Mouse (Mus musculus) neural tube, embryonic 14.5 days (tissue): ENCODE data around the gene Rhebl1. TPM values are rescaled to one million over a fixed set of nuclear protein-coding genes. Genes with fewer than 3 reads are reported as not detected.

ENCODE experiments used
- ATAC-seq: fragments of 200-750 bp; cut with Nextera tagmentation; 2 replicates; pipeline ENCODE4 v1.8.0; 2017; ENCODE audit warnings: low read depth, mild to moderate bottlenecking, moderate TSS enrichment, moderate library complexity
- H3K27ac ChIP-seq: fragments of 300-500 bp; sonication (generic); 2 replicates; pipeline ENCODE4 v1.5.1; 2014; ENCODE audit warnings: low read depth, mild to moderate bottlenecking, control low read depth, low read length, moderate library complexity, mixed read lengths
- H3K27me3 ChIP-seq: fragments of 300-500 bp; sonication (generic); 2 replicates; pipeline ENCODE4 v1.6.1; 2014; ENCODE audit warnings: low read length; ENCODE audit not compliant: control insufficient read depth, insufficient read depth
- H3K36me3 ChIP-seq: fragments of 300-500 bp; sonication (generic); 2 replicates; pipeline ENCODE4 v1.6.1; 2014; ENCODE audit warnings: low read length, mixed read lengths; ENCODE audit not compliant: control insufficient read depth, insufficient read depth
- H3K4me1 ChIP-seq: fragments of 300-500 bp; sonication (generic); 2 replicates; pipeline ENCODE4 v1.6.1; 2014; ENCODE audit warnings: low read length; ENCODE audit not compliant: control insufficient read depth, insufficient read depth
- H3K4me2 ChIP-seq: fragments of 300-500 bp; sonication (generic); 2 replicates; pipeline ENCODE4 v1.6.1; 2014; ENCODE audit warnings: mild to moderate bottlenecking, low read depth, low read length, control low read depth
- H3K4me3 ChIP-seq: fragments of 300-500 bp; sonication (generic); 2 replicates; pipeline ENCODE4 v1.5.1; 2014; ENCODE audit warnings: low read depth, low read length, control low read depth, mixed read lengths
- H3K9ac ChIP-seq: fragments of 300-500 bp; sonication (generic); replicated peaks from 2 replicates; pipeline ENCODE4 v1.6.1; 2014; ENCODE audit warnings: low read depth, mild to moderate bottlenecking, control low read depth, low read length, mixed read lengths
- H3K9me3 ChIP-seq: fragments of 300-500 bp; sonication (generic); 2 replicates; pipeline ENCODE4 v1.6.1; 2016; ENCODE audit warnings: low read length; ENCODE audit not compliant: control insufficient read depth
- WGBS: fragments of 180-500 bp; shearing (Covaris S2); extraction: QIAGEN DNeasy Blood & Tissue Kit; methylation state at CpG from one replicate; pipeline ENCODE4 v1.1.7; 2014; 5-methylcytosine and 5-hydroxymethylcytosine counted together
- polyA plus RNA-seq: library from polyadenylated mRNA; unstranded; fragments of >200 nt; fragmentation: Nextera tagmentation; extraction: Ambion mirVana; gene quantifications from 2 replicates; pipeline ENCODE4 v1.2.1, GENCODE M21; 2014

Gene Rhebl1
- polyA plus RNA-seq, 1 experiment from 2014 or later = 21.3 TPM

DNA sequence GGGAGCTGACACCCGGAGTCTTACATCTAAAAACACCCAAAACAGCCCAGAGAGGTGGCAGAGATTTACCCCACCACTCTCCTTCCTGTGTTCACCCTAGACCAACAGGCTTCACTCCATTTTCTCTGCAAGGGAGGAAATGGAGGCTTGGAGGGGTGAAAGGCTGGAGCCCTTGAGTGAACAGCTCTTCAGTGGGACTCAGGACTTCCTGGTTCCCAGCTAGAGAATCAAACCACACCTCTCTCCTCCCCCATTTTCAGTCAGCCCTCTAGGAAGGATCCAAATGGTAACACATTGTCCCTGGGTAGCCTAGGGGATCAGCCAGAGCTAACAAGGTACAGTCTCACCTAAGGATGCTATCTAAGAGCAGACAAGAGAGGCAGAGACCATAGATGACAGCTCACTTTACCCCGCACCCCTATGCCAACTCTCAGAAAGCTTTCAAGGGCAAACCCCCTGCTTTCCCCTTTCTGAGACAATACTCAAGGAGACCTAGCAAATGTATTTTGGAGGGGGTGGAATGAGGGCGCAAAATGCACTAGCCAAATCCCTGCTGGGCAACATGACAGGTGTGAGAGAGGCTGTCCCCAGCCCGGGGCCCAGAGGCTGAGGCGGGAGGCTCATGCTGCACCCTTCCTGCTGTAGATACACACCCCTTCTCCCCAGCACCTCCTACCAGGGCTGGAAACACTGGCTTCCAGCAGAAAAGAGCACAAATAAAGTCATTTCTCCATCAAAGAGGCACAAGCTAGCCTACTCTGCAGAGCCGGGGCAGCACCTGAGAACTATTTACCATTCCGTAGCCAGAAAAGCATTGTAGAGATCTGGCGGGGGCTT is 24.8 kb downstream of the Rhebl1 start:
- 15% methylated on average over 8 of the region's 8 CpGs for WGBS
- no peak overlapping the region for H3K27ac ChIP-seq
- H3K9ac ChIP-seq = peak overlapping the region; percentile 80
- peak overlapping the region; percentile 99 for H3K4me3 ChIP-seq
- peak overlapping the region; percentile 100 for H3K4me2 ChIP-seq
- peaks cover 35% of the 10 kb centered on the region for H3K4me1 ChIP-seq
- H3K27me3 ChIP-seq = peaks cover 3% of the 10 kb centered on the region; the same call in 1 of the 2 replicates
- no peak for ATAC-seq
- H3K9me3 ChIP-seq = no peaks in the 10 kb centered on the region
- H3K36me3 ChIP-seq = peaks cover 18% of the 10 kb centered on the region

DNA sequence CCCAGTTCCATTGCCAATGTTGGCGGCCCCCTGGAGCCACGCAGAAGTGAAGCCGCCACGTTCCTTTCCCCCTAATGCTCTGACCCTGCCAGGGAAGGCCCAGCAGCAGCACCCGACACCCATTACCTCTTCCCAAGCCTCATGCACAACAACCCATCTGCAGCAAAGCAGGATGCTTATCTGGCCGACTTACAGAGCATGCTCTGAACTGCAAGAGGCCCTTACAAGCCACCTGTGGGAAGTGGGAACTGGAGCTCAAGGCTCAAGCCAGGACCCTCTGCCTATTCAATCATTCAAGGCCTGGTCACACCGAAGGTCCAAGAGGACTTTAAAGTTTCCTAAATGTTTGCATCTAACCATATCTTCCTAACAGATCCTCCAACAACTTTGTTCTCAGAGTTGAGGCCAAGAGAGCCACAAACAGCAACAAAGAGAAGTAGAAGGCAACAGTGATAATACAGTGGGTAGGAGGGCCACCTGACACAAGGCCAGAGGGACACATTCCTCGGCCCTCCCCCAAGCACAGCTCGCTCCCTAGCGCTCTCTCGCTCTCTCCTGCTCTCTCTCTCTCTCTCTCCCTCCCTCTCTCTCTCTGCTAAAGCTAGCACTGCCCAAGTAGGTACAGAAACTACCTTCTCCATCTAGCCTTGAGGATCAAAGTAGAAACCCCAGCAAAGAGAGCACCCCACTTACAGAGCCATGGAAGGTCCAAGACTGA is 25.8 kb downstream of the Rhebl1 start:
- ATAC-seq = no peak
- WGBS = 42% methylated on average over 11 of the region's 11 CpGs
- H3K9ac ChIP-seq = 0 out of 2 replicates have a peak overlapping the region, but pooled peaks have one; percentile 32
- H3K27ac ChIP-seq = no peak overlapping the region
- H3K4me1 ChIP-seq = peaks cover 35% of the 10 kb centered on the region
- peak overlapping the region; percentile 99 for H3K4me3 ChIP-seq
- peaks cover 29% of the 10 kb centered on the region for H3K36me3 ChIP-seq
- H3K9me3 ChIP-seq = no peaks in the 10 kb centered on the region
- peaks cover 3% of the 10 kb centered on the region; the same call in 1 of the 2 replicates for H3K27me3 ChIP-seq
- peak overlapping the region; percentile 100 for H3K4me2 ChIP-seq

DNA sequence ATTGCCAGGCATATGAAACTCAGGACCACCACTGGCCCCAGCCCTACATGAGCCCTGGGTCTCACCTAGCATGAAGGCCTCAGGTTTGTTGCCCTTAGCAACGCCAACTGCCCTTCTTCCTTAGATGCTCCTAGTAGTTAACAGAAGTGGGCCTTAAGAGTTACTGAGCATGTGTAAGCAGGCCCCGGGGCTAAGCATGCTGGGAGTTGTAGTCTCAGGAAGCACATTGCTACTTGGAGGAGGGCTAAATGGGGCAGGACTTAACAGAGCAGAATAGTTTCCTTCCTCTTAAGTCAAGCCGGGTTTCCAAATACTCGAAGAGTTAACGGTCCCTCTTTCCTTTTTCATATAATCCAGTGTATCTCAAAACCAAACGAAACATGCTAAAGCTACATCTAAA is 27.0 kb downstream of the Rhebl1 start:
- H3K4me3 ChIP-seq = no peak overlapping the region
- 71% methylated on average over 6 of the region's 6 CpGs for WGBS
- no peaks in the 10 kb centered on the region for H3K9me3 ChIP-seq
- peaks cover 32% of the 10 kb centered on the region for H3K4me1 ChIP-seq
- H3K9ac ChIP-seq = no peak overlapping the region
- H3K27me3 ChIP-seq = peaks cover 3% of the 10 kb centered on the region; the same call in 1 of the 2 replicates
- H3K4me2 ChIP-seq = peak overlapping the region; percentile 100; the same call in 1 of the 2 replicates
- no peak overlapping the region for H3K27ac ChIP-seq
- no peak for ATAC-seq
- peaks cover 37% of the 10 kb centered on the region for H3K36me3 ChIP-seq

DNA sequence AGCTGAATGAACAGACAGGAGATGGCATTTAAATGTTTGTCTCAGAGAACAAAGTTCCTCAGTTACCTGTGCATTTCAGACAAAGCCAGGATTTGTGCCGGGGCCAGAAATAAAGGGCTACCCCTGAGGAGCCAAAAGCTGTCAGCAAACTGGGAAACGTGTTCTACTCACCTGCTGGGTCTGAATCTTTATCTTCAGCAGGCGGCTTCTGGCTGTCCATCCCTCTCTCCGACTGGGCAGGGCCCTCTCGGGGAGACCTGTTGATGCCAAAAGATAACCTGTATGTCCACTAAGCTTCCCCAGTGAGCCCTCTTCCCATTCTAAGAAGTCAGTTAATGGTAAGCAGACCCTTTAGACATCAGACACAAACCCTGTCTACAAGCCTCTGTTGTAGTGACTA is 27.8 kb downstream of the Rhebl1 start:
- Histone ChIP-seq H3K27ac (no peak overlapping the region), H3K4me3 (no peak overlapping the region), H3K9me3 (no peaks in the 10 kb centered on the region), H3K4me2 (no peak overlapping the region), H3K4me1 (peaks cover 32% of the 10 kb centered on the region), H3K9ac (no peak overlapping the region), H3K27me3 (peaks cover under 1% of the 10 kb centered on the region; the same call in 1 of the 2 replicates), H3K36me3 (peaks cover 45% of the 10 kb centered on the region)
- WGBS = 91% methylated on average over 5 of the region's 5 CpGs
- ATAC-seq = no peak

DNA sequence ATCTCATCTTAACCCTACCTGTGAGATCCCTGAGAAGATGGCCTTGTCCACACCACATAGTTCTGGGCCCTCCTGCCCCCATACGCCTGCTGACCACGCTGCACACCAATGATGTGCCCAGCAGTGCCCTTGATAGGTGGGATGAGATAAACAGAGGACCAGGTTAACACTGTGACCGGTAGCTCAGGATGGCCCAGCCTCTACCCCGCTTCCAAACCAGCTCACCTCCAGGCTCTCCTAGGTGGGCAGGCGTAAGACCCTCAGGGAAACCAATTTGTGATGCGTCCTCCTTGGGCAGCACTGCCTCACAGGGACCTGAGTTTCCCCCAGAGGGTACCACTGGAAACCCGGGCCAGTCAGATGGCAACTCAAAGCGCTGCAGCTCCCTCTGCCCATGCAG is 28.6 kb downstream of the Rhebl1 start:
- Histone ChIP-seq H3K4me3 (no peak overlapping the region), H3K27ac (no peak overlapping the region), H3K4me1 (peaks cover 32% of the 10 kb centered on the region), H3K27me3 (no peaks in the 10 kb centered on the region), H3K36me3 (peaks cover 53% of the 10 kb centered on the region), H3K9ac (no peak overlapping the region), H3K9me3 (no peaks in the 10 kb centered on the region), H3K4me2 (no peak overlapping the region)
- WGBS = 94% methylated on average over 8 of the region's 8 CpGs
- ATAC-seq = no peak

DNA sequence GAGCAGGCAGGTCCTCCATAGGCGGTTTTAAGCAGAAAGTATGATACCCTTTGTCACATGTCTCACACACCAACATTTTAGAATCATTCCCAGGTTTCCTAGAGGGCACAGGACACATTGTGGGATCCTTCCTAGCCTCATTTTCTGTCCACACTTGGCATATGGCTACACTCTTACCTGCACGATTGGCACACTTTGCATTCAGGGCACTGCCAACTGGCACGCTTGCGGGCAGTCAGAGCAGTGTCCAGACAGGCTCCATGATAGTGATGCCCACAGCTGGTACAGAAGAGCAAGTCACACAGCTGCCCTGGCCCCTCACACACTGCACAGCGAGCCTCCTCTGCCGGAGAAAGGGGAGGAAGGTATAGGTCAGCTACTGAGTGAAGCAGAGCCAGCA is 29.4 kb downstream of the Rhebl1 start:
- Histone ChIP-seq H3K9me3 (no peaks in the 10 kb centered on the region), H3K4me3 (no peak overlapping the region), H3K9ac (no peak overlapping the region), H3K4me2 (no peak overlapping the region), H3K4me1 (peaks cover 31% of the 10 kb centered on the region), H3K27me3 (no peaks in the 10 kb centered on the region), H3K36me3 (peaks cover 60% of the 10 kb centered on the region), H3K27ac (no peak overlapping the region)
- ATAC-seq = no peak
- whole genome bisulfite sequencing = 95% methylated on average over 6 of the region's 6 CpGs

DNA sequence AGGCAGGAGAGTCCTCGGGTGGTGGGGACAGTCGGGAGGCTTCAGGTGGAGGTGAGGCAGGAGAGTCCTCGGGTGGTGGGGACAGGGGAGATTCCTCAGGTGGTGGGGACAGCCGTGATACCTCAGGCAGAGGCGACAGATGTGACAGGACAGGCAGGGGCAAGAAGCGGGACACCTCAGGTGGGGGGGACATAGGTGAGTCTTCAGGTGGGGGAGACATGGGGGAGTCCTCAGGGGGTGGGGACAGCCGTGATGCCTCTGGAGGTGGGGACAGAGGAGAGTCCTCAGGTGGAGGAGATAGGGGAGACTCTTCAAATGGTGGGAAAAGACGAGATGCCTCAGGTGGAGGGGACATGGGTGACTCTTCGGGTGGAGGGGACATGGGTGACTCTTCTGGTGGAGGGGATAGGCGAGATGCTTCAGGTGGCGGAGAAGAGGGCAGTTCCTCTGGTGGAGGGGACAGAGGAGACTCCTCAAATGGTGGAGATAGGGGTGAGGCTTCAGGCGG is 30.8 kb downstream of the Rhebl1 start:
- no peaks in the 10 kb centered on the region for H3K9me3 ChIP-seq
- ATAC-seq = no peak
- no peak overlapping the region for H3K4me3 ChIP-seq
- WGBS = 93% methylated on average over 12 of the region's 12 CpGs
- no peak overlapping the region for H3K4me2 ChIP-seq
- H3K27me3 ChIP-seq = no peaks in the 10 kb centered on the region
- H3K9ac ChIP-seq = no peak overlapping the region
- H3K36me3 ChIP-seq = peaks cover 68% of the 10 kb centered on the region
- no peak overlapping the region for H3K27ac ChIP-seq
- H3K4me1 ChIP-seq = peaks cover 17% of the 10 kb centered on the region

DNA sequence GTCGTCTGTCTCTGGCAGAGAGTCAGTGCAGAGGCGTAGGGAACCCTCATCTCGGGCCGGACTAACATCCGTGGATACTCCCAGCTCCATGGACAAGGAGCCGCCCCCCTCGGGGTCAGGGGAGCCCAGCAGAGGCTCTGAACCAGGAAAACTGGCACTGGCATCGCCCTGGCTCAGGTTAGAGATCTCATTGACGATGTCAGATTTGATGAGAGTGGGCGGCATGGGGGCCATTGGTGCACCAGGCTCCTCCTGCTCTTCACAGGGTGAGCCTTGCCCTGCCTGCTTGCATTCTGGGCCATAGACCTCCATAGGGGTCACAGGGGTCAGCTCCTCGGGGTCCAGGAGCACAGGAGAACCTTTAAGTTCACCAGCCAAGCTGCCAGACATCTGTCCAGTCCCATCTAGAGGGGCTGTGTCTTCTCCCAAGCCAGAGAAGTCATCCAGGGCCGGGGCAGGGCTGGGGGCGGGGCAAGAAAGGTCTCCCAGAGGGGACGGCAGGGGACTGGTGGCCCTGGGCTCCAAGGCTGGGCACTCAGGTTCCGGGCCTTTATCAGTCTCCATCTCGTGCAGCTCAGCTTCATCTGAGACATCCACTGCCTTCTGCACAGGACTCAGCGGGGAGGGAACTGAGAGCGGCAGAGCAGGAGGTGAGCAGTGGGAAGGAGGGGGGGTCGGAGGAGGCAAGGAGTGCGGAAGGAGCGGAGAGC is 32.5 kb downstream of the Rhebl1 start:
- H3K9me3 ChIP-seq = no peaks in the 10 kb centered on the region
- H3K4me2 ChIP-seq = no peak overlapping the region
- 92% methylated on average over 21 of the region's 21 CpGs for WGBS
- no peaks in the 10 kb centered on the region for H3K27me3 ChIP-seq
- no peak overlapping the region for H3K4me3 ChIP-seq
- no peak overlapping the region for H3K9ac ChIP-seq
- H3K4me1 ChIP-seq = 0 out of 2 replicates have a peak, but pooled peaks cover under 1% of the 10 kb centered on the region
- H3K36me3 ChIP-seq = peaks cover 82% of the 10 kb centered on the region
- ATAC-seq = no peak
- no peak overlapping the region for H3K27ac ChIP-seq
